Mouse (Mus musculus): Measurements from ENCODE around the gene Pin1rt1. TPM values are rescaled to one million over a fixed set of nuclear protein-coding genes. Genes with fewer than 3 reads are reported as not detected.
A peak's percentile ranks its signal among the peaks of the same experiment; 100 is the strongest.

Pin1rt1 gene
- total RNA-seq, 2 experiments from 2014 or later, result not detected

DNA sequence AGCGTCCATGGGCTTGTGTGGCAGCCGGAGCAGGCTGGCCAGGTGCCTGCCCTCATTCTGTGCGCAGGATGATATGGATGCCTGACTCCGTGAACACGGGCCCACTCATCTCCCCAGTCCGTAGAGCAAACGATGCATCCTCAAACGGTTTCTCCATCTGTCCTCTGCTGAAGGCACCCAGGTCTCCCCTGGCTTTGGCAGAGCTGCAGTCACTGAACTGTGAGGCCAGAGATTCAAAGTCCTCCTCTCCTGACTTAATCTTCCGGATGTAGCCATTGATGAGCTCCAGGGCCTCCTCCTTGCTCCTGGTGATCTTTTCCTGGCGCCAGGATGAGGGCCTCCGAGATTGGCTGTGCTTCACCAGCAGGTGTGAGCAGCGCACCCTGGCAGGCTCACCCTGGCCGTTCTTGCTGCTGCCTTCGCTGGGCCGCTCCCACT is 1.9 kb downstream of the Pin1rt1 start:
- DNase-seq (ENCODE audit: low spot score in 2 of 2), result no peak

DNA sequence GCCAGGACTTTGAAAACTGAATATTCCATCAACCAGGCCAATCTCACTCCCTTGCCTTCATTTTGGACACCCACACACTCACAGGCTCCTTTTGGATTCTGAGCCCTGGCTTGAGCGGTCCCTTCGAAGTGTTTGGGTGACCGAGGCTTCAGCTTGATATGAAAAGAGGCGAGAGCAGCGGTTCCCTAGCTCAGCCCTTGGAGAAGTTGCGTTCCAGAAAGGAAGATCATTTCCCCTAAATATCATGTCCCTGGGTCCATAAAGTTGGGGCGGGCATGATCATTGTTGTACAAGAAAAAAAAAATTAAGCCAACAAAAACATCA is 3.7 kb downstream of the Pin1rt1 start:
- no peak for DNase-seq (ENCODE audit: low spot score in 2 of 2)

DNA sequence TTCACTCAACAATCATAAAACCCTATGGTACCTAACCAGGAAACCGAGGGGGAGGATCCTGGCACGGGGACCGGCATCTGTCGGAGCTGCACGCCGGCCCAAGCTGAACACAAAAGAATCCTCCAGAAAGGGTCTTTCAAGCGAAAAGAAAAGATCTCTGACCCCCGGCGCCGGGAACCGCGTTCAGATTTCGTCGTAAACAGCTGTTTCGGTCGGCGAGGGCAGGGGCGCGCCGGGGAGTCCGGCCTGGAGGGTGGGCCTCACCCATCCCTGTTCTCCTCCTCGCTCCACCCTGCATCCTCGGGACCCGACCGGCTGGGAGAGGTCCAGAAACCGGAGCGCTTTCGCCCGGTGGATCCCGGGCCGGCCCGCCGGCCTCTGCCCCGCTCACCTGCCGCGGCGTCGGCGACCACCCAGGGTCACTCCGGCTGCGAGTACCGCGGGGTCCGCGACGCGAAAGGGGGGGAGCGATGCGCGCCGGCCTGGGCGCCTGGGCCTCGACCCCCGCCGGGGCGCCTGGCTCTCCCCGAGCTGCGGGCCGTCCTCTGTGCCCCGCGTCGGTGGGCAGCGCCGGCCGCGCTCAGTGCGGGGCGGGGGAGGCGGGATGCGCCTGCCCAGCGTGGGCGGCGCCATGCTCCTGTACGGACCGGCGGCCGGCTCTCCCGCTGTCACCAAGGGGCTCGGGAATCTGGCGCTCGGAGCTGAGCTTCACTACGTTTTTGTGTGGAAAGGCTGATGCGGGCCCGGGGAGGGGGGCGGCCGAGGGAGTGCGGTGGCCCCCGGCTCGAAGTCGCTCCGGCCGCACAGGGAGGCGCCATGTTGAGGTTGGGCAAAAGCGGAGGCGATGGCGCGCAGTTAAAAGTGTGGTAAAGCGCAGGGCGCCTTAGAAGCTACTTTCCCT is 4.3 kb downstream of the Pin1rt1 start, which contains the start of gene Tcp11l1:
Tcp11l1 (minus strand) TSS at position 585 of the 901 bp plus-strand sequence.
- DNase-seq (ENCODE audit: low spot score in 2 of 2), result peak; percentile 55 to 74

DNA sequence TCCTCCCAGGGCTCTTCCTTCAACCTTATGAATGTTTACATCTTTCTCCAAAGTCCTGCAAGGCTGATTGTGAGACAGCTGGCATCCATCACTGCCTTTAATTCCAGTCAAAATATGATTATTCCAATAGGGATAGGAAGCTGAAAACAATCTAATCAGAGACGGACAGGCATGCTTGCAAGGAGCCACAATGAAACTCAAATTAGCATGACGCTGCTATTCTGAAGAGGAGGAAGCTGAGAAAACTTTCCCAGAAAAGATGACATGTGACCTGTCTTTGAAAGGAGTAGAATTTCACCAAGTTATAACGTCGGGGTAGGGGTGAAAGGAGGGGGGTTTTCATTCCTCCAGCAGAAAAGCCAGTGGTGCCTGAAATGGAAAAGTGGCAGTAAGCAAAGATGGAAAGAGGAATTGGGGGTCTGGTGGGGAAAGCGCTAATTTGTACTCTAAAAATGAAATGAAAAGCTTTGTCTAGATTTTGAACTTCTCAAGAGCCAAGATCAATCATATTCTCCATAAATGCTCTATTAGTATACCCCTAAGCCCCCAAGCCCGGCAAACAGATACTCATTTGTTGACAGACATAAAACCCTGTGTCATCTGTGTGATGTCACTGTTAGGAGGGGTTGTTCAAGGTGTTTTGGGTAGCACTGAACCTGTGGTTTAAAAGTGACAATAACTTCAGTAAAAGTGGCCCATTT is 5.4 kb downstream of the Pin1rt1 start:
- no peak for DNase-seq (ENCODE audit: low spot score in 2 of 2)

DNA sequence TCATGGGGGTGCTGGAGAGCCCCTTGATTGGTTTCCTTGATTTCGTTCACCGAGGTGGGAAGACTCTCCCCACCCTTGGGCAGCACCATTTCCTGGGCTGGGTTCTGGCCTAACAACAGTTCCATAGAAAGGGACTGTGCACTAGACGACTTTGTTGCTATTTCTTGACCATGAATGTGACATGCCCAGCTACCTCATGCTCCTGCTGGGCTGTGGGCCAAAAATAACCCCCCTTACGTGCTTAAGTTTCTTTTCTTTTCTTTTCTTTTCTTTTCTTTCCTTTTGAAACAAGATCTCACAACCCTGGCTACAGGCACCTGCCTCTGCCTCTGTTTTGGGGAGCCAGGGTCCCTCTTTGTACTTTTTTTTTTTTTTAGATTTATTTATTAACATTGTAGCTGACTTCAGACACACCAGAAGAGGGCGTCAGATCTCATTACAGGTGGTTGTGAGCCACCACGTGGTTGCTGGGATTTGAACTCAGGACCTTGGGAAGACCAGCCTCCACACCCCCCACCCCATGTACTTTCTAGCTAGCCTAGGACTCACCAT is 6.3 kb downstream of the Pin1rt1 start:
- DNase-seq (ENCODE audit: low spot score in 2 of 2), result no peak

DNA sequence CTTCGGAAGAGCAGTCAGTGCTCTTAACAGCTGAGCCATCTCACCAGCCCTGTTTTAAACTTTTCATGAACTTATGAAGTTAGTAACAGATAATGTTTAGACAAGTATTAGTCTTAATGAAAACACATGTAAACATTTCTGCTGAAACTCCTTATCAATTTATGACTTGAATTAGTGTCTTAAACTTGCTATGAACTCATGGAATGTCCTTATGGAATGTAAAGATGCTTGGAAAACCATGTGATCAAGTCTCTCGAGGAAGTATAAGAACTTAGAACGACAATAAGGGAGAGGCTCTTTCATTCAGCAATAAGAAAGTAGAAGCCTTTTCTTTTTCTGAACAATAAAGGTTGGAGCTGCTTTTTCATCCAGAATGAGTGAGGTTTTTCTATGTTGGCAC is 11.8 kb downstream of the Pin1rt1 start:
- DNase-seq (ENCODE audit: low spot score in 2 of 2), result no peak

DNA sequence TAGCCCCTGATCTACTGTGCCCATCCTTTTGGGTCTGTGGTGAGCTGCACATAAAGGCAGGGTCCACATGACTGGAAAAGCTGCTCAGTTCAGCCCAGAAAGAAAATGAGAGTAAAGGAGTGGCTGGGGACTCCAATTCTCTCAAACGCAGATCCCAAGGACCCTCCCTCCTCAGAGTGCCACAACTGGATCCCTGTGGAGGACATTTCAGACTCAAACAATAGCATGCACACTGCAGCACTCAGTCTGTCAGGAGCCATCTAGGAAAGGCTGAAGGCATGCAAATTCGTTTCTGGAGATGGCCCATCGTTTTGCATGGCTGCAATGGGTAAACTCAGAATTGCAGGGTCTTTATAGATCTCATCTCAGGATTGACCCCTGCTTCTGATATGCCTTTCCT is 13.0 kb downstream of the Pin1rt1 start:
- DNase-seq (ENCODE audit: low spot score in 2 of 2), result no peak

DNA sequence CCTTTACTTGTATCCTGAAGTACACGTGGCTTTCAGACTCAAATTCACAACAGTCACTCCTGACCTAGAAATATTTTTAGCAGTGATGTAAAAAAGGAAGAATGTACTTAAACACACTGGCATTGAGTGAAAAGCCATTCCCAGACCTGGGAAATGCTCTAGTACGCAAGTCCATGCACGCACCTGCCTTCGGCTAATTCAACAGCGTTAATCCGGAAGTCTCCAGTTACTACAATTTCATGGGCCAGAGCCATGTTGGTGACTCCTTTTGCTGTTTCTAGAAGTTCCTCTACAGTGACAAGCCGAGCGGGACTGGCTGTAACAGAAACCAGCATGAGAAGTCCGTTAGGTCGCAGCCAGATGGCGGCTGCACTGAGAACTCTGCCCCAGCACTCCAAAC is 16.5 kb downstream of the Pin1rt1 start:
- no peak for DNase-seq (ENCODE audit: low spot score in 2 of 2)

DNA sequence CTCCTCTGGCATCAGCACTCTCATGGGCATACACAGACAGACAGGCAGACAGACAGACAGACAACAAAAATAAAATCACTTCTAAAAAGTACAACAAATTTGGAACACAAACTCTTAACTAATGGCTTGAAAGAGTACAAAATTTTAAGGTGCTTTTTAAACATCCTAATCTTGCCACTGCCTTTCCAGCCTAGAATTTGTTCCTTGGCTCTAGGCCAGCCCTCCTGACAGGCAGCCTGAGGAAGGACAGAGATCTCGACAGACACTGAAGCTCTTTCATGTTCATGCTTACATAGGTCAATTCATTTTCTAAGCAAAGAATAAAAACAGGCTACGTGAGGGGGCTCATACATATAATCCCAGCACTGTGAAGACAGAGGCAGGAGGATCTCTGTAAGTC is 23.6 kb downstream of the Pin1rt1 start:
- DNase-seq (ENCODE audit: low spot score in 2 of 2), result no peak

DNA sequence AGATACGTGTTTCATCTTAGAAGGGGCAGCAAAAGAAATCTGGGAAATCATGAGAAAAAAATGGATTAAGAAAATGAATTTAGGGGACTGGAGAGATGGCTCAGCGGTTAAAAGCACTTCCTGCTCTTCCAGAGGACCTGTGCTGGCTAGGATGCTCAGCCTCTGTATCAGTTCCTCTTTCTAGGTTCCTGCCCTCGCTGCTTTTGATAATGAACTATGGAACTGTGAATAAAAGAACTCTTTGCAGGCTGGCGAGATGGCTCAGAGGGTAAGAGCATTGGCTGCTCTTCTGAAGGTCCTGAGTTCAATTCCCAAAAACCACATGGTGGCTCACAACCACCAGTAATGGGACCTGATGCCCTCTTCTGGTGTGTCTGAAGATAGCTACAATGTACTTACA is 25.5 kb downstream of the Pin1rt1 start:
- DNase-seq (ENCODE audit: low spot score in 2 of 2), result no peak

DNA sequence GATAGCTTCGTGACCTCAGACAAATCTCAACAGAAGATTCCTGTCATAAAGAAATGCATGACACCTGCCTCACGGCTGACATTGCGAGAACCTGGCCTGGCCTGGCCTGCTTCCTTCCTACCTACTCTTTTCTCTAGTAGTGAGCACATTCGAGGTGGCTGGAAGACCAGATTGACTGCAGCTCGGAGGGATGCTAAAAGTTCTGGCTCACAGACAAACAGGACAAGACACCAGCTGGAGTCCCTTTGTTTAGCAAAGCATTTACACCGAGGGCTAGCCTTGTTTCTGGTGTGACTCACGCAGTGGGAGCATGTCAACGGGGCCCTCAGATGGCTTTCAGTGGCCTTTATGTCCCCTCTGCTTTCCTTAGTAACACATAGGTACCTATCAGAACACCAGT is 27.5 kb downstream of the Pin1rt1 start:
- peak in 1 of 2 experiments; percentile 27 for DNase-seq (ENCODE audit: low spot score in 2 of 2)

DNA sequence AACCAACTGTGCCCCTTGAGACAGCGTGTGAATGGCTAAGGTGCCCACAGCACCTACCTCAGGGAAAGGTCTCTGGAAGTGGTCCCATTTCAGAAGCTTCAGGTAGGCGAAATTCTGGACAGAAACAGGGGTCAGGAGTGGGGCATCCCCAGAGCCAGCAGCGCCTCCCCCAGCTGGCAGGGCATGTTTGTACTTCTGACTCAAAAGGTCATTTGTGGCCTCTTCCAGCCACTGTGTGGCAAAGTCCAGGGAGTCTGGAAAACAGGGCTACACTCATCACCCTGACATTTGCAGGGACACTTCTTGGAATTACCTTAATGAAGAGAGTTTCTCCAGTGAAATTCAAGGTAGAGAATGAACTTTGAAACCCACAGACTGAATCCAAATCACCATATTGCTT is 27.9 kb downstream of the Pin1rt1 start:
- no peak for DNase-seq (ENCODE audit: low spot score in 2 of 2)

DNA sequence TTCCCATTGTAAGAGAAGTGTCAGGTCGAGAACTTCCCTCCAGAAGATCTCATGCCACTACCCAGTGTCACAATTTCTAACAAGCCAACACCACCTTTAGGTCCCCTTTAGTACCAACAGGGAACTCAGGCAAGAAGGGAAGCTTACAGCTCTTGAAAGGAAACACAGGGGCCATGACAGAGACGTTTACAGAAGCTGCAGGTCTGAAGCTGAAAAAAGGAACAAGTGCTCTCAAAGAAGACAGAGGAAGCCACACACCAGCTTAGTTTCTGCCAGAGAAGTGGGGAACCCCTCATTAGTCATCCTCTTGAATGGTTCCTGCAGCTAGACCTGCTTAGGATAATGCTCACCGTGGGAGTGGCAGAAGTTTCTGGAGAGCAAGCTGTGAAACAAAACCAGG is 28.9 kb downstream of the Pin1rt1 start:
- no peak for DNase-seq (ENCODE audit: low spot score in 2 of 2)

DNA sequence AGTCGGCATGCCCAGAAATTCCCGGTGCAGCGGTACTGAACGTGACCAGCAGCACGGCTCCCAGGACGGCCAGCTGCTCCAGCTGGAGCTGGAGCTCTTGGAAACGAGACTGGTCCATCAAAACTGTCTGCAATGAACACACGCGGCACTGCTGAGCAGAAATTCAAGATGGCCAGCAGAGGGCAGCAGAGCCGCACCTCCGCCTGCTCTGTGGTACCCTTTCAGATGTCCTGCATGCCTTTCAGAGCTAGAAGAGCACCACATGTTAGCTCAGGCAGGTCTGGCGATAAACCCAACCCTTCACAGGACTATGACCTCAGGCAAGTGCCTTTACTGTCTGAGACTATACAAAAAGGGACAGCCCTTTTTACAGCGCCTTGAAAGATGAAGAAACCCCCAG is 30.8 kb downstream of the Pin1rt1 start:
- DNase-seq (ENCODE audit: low spot score in 2 of 2), result peak; percentile 78 to 84

DNA sequence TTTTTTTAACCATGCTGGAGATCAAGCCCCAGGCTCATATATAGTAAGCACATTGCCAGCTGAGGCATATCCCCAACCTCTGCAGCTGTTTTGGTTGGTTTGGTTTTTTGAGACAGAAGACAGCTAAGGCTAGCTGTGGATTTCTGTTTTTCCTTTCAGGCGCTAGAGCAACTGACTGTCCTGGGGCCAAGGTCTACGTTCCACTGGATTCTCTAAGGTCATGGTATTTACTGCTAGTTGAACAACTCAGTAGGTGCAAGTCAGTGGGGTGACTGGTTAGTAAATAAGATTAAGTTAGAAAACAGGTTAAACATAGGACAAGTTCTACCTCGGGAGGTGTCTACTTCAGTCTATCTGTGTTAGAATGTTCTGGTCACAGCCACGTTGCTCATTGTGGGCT is 31.4 kb downstream of the Pin1rt1 start:
- DNase-seq (ENCODE audit: low spot score in 2 of 2), result no peak

DNA sequence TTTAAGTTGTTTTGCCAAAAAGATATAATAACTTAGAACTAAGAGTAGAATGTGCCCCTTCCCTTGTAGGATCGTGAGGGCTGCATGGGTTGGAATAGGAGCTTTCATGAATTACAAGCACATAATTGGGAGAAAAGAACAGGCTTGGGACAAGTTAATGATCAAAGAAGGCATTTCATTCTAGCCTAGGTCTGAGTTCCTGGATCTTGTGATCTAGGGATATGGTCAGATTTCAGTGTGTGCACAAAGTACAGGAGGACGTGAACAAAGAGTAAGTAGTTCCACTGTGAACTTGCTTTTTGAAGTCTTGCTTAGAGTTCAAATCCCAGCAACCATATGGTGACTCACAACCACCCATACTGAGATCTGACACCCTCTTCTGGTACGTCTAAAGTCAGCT is 38.9 kb downstream of the Pin1rt1 start:
- no peak for DNase-seq (ENCODE audit: low spot score in 2 of 2)

DNA sequence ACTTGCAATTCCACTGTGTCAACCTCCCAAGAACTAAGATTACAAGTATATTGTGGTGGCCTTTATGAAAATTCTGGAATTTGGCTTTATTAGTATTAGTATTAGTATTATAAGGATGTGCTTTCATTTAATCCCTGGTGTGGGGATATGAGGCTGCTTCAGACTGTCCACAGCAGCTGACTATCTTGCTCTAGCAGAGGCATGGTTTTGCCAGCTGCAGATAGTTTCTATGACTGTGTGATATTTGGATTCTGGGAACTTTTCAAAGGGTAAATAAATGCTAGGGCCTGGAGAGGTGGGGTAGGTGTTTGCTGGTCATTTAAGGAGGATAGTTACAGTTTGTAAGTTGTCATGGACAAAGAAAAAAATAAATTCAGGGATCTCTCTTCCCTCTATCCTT is 44.5 kb downstream of the Pin1rt1 start:
- DNase-seq (ENCODE audit: low spot score in 2 of 2), result no peak

DNA sequence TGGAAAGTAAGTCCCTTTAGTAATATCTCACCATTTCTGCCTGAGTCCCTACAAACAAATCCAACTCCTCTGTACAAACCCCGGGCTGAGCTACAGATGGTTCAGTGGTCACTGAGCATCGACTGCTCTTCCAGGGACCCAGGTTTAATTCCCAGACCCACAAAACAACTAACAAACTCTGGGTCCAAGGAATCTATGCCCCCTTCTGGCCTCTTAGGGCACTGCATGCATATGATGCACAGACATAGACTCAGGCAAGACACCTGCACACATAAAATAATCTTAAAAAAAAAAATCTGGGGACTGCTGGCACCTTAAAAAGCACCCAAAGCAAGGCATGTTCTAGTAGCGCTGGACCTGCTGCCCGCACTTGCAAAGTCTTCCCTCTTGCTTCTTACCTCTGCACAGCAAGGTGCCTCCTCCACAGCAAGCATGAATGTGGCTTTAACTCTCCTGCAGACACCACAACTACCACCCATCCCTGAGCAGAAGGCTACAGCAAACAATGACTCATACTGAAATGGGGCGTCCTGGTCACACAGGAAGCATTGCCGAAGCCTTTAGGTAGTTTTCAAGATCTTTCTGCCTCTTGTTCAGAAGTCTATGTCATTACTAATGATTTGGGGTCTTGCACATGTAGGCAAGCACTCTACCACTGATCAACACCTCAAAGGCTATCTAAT is 46.9 kb downstream of the Pin1rt1 start:
- DNase-seq (ENCODE audit: low spot score in 2 of 2), result no peak
